Mouse (Mus musculus) cerebellum, postnatal 36 days (tissue): ENCODE results near the gene Papss1.

Source experiments
- DNase-seq, 2 experiments: peaks; one replicate each; pipeline ENCODE4 v3.0.0; 2021 to 2022; ENCODE audit warnings: mixed read lengths in 2 of 2

Gene Papss1

GRCm38 (mm10) chr3:131637008-131637407 lies 72.4 kb downstream of the Papss1 start:
- DNase-seq, result no peak

- DNase-seq, result no peak
Measured at GRCm38 (mm10) chr3:131637664-131638063, 73.1 kb downstream of the Papss1 start.

- DNase-seq, result peak; percentile 51 to 57
Measured at GRCm38 (mm10) chr3:131638216-131638615, 73.6 kb downstream of the Papss1 start.

- no peak for DNase-seq
Measured at GRCm38 (mm10) chr3:131642681-131643292, 78.2 kb downstream of the Papss1 start.

GRCm38 (mm10) chr3:131645203-131645602 lies 80.6 kb downstream of the Papss1 start:
- DNase-seq, result no peak

- DNase-seq, result no peak
Measured at GRCm38 (mm10) chr3:131654366-131654765, 89.8 kb downstream of the Papss1 start.

GRCm38 (mm10) chr3:131656032-131656431 lies 91.5 kb downstream of the Papss1 start:
- DNase-seq, result no peak

- DNase-seq, result no peak
Measured at GRCm38 (mm10) chr3:131660126-131660525, 95.6 kb downstream of the Papss1 start.

GRCm38 (mm10) chr3:131660629-131661028 lies 96.1 kb downstream of the Papss1 start:
- no peak for DNase-seq

GRCm38 (mm10) chr3:131662589-131663148 lies 98.1 kb downstream of the Papss1 start:
- DNase-seq, result no peak

GRCm38 (mm10) chr3:131669910-131670309 lies 105.3 kb downstream of the Papss1 start:
- DNase-seq, result no peak

GRCm38 (mm10) chr3:131686106-131686505 lies 121.5 kb downstream of the Papss1 start:
- no peak for DNase-seq

- DNase-seq, result no peak
Measured at GRCm38 (mm10) chr3:131689949-131690348, 125.4 kb downstream of the Papss1 start.

GRCm38 (mm10) chr3:131690543-131690942 lies 126.0 kb downstream of the Papss1 start:
- DNase-seq, result no peak

GRCm38 (mm10) chr3:131691202-131691601 lies 126.6 kb downstream of the Papss1 start:
- DNase-seq, result no peak
